Mouse (Mus musculus): ENCODE results near the gene Mettl21c. TPM values are rescaled to one million over a fixed set of nuclear protein-coding genes. Genes with fewer than 3 reads are reported as not detected.

Gene Mettl21c
- total RNA-seq, 4 experiments from 2014 or later, result 43.6 to 69.2 (median 60.8) TPM

Other genes with a start within 250 kb of the Mettl21c start
- 10 to 100 TPM in 3 of 4 experiments, 1 to 10 TPM in 1; 9.8 to 12.3 (median 10.8) TPM for gene Uxs1, start 192.2 kb downstream of the Mettl21c start, total RNA-seq (2022)
- gene Tpp2, start 86.4 kb downstream of the Mettl21c start, total RNA-seq (2022), result 10 to 100 TPM; 32.0 to 38.6 (median 33.0) TPM
- gene Gm8251, start 41.9 kb upstream of the Mettl21c start, total RNA-seq (2022), result not detected
- 1 to 10 TPM; 4.1 to 5.8 (median 4.5) TPM for gene Tex30, start 82.4 kb upstream of the Mettl21c start, total RNA-seq (2022)
- gene Kdelc1, start 98.8 kb upstream of the Mettl21c start, total RNA-seq (2022), result 1 to 10 TPM; 3.3 to 4.4 (median 4.3) TPM
- 1 to 10 TPM; 6.5 to 8.4 (median 7.0) TPM for gene Bivm, start 98.9 kb upstream of the Mettl21c start, total RNA-seq (2022)
- gene Ercc5, start 127.7 kb upstream of the Mettl21c start, total RNA-seq (2022), result 10 to 100 TPM in 3 of 4 experiments, 1 to 10 TPM in 1; 9.1 to 16.4 (median 13.7) TPM
- 10 to 100 TPM in 2 of 4 experiments, 1 to 10 TPM in 2; 4.6 to 24.6 (median 8.0) TPM for gene Mettl21e, start 198.9 kb upstream of the Mettl21c start, total RNA-seq (2022)

All from gastrocnemius, adult 8-10 months (tissue).